Mouse (Mus musculus) heart, embryonic 14.5 days (tissue): ENCODE measurements around the gene Tac2. TPM values are rescaled to one million over a fixed set of nuclear protein-coding genes. Genes with fewer than 3 reads are reported as not detected.

ENCODE experiments used
- ATAC-seq: fragments of 200-750 bp; cut with Nextera tagmentation; 2 replicates; pipeline ENCODE4 v1.8.0; 2017; ENCODE audit warnings: low read depth, moderate TSS enrichment; ENCODE audit not compliant: insufficient number of reproducible peaks, insufficient read depth, low FRiP score
- H3K27ac ChIP-seq, 2 experiments: fragments of 200-500 bp in 1 of 2; fragments of 300-500 bp in 1 of 2; sonication (generic) in 1 of 2; replicated peaks in 1 of 2; 2 replicates each; pipeline ENCODE4 v1.5.1; 2012 to 2014; ENCODE audit warnings: low read depth in 2 of 2, low read length in 2 of 2, control low read depth in 1 of 2, mild to moderate bottlenecking in 1 of 2, mixed read lengths in 1 of 2; ENCODE audit not compliant: control insufficient read depth in 1 of 2, insufficient read depth in 1 of 2
- H3K27me3 ChIP-seq: fragments of 300-500 bp; sonication (generic); 2 replicates; pipeline ENCODE4 v1.6.1; 2014; ENCODE audit warnings: mild to moderate bottlenecking, low read length, control low read depth; ENCODE audit not compliant: control insufficient read depth, insufficient read depth
- H3K36me3 ChIP-seq: fragments of 300-500 bp; sonication (generic); 2 replicates; pipeline ENCODE4 v1.6.1; 2014; ENCODE audit warnings: mild to moderate bottlenecking, control low read depth, low read length, mixed read lengths; ENCODE audit not compliant: control insufficient read depth, insufficient read depth
- H3K4me1 ChIP-seq, 2 experiments: fragments of 200-500 bp in 1 of 2; fragments of 300-500 bp in 1 of 2; sonication (generic) in 1 of 2; 2 replicates each; pipeline ENCODE4 v1.6.1; 2012 to 2014; ENCODE audit warnings: low read length in 2 of 2, control low read depth in 1 of 2, mixed read lengths in 1 of 2; ENCODE audit not compliant: control insufficient read depth in 2 of 2, insufficient read depth in 2 of 2
- H3K4me2 ChIP-seq: fragments of 300-500 bp; sonication (generic); 2 replicates; pipeline ENCODE4 v1.6.1; 2014; ENCODE audit warnings: mild to moderate bottlenecking, low read length
- H3K4me3 ChIP-seq, 2 experiments: fragments of 200-500 bp in 1 of 2; fragments of 300-500 bp in 1 of 2; sonication (generic) in 1 of 2; 2 replicates each; pipeline ENCODE4 v1.5.1; 2012 to 2014; ENCODE audit warnings: low read length in 2 of 2, mild to moderate bottlenecking in 2 of 2, control low read depth in 1 of 2, low read depth in 1 of 2, moderate library complexity in 1 of 2; ENCODE audit not compliant: control insufficient read depth in 1 of 2, insufficient read depth in 1 of 2
- H3K9ac ChIP-seq: fragments of 300-500 bp; sonication (generic); 2 replicates; pipeline ENCODE4 v1.6.1; 2014; ENCODE audit warnings: mild to moderate bottlenecking, low read length
- H3K9me3 ChIP-seq: fragments of 300-500 bp; sonication (generic); 2 replicates; pipeline ENCODE4 v1.6.1; 2016; ENCODE audit warnings: low read length, control low read depth; ENCODE audit not compliant: control insufficient read depth
- WGBS: fragments of 180-500 bp; shearing (Covaris S2); extraction: QIAGEN DNeasy Blood & Tissue Kit; methylation state at CpG from one replicate; pipeline ENCODE4 v1.1.7; 2014; 5-methylcytosine and 5-hydroxymethylcytosine counted together
- polyA plus RNA-seq: library from polyadenylated mRNA; unstranded; fragments of >200 nt; fragmentation: Nextera tagmentation; extraction: Ambion mirVana; gene quantifications from 2 replicates; pipeline ENCODE4 v1.2.1, GENCODE M21; 2014

The Tac2 gene
- polyA plus RNA-seq, 1 experiment from 2014 or later = 1.3 TPM

GRCm38 (mm10) chr10:127725136-127725535, 858 bp downstream of the Tac2 start:
- Histone ChIP-seq H3K27me3 (peaks cover 28% of the 10 kb centered on the region), H3K27ac (no peak overlapping the region), H3K9ac (no peak overlapping the region), H3K36me3 (no peaks in the 10 kb centered on the region), H3K9me3 (no peaks in the 10 kb centered on the region), H3K4me2 (no peak overlapping the region), H3K4me1 (peaks cover 0 to 6% of the 10 kb centered on the region in 2 experiments; a peak in 2 of 4 replicates), H3K4me3 (no peak overlapping the region)
- WGBS = 36% methylated on average over 4 of the region's 4 CpGs
- no peak for ATAC-seq

- H3K27ac ChIP-seq = no peak overlapping the region
- no peaks in the 10 kb centered on the region for H3K9me3 ChIP-seq
- H3K27me3 ChIP-seq = peaks cover 11% of the 10 kb centered on the region; the same call in 1 of the 2 replicates
- 73% methylated on average over 8 of the region's 8 CpGs for WGBS
- H3K9ac ChIP-seq = no peak overlapping the region
- H3K36me3 ChIP-seq = no peaks in the 10 kb centered on the region
- no peak for ATAC-seq
- no peak overlapping the region for H3K4me2 ChIP-seq
- no peaks in the 10 kb centered on the region for H3K4me1 ChIP-seq
- H3K4me3 ChIP-seq = no peak overlapping the region
Measured at GRCm38 (mm10) chr10:127728437-127728836, 4.2 kb downstream of the Tac2 start.

DNA sequence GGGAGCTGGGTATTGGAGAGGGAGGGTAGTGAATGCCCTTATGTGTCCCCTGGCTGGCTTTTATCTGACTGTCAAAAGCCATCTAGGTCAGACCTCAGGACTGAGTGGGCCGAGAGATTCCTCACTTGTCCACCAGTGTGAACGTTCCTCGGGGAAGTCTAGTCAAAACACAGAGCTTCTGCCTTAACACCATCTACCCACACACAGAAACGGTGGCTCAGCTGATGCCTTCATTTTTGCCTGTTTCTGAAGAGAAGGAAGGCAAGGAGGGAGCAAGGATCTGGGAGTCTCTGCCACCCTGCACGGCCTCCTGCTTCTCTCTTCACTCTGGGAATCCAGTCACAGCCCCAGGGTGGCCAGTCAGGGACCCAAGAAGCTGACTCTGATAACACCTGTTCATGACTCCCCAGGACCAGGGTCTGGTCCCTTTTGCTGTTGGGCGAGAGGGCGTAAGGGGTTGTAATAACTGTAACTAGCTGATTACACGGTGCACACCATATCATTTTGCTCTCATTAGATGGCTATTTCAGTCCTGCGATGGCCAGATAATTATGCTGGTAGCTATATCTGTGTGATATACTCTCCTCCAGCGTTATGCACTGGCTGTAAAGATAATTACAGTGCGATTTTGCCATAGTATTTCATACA, 6.1 kb downstream of the Tac2 start:
- H3K4me3 ChIP-seq = no peak overlapping the region
- H3K27me3 ChIP-seq = peaks cover 8% of the 10 kb centered on the region; the same call in 1 of the 2 replicates
- WGBS = 61% methylated on average over 11 of the region's 11 CpGs
- peaks cover 0 to 3% of the 10 kb centered on the region in 2 experiments; a peak in 1 of 4 replicates for H3K4me1 ChIP-seq
- no peak for ATAC-seq
- no peak overlapping the region for H3K27ac ChIP-seq
- no peak overlapping the region for H3K4me2 ChIP-seq
- no peaks in the 10 kb centered on the region for H3K36me3 ChIP-seq
- H3K9me3 ChIP-seq = no peaks in the 10 kb centered on the region
- H3K9ac ChIP-seq = no peak overlapping the region

DNA sequence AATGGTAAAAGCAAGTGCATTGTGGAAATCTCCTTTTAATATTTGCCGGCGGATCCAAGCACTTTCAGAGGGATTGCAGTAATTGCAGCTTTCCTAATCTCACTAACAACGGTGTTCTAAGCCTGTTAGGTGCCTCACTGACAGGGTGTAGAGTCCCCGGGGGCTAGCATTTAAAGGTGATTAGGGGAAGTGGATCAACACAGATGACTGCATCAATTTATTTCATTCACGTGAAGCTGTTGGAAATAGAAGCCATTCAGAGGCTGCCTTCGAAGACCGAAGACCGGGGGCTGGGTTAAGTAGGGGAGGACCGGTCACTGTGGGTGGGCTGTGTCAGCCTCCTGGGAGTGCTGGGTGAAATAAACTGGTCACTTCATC, 6.6 kb downstream of the Tac2 start:
- Histone ChIP-seq H3K4me2 (no peak overlapping the region), H3K4me3 (no peak overlapping the region), H3K36me3 (no peaks in the 10 kb centered on the region), H3K4me1 (peaks cover 0 to 3% of the 10 kb centered on the region in 2 experiments; a peak in 1 of 4 replicates), H3K9me3 (no peaks in the 10 kb centered on the region), H3K27ac (no peak overlapping the region), H3K27me3 (peaks cover 8% of the 10 kb centered on the region; the same call in 1 of the 2 replicates), H3K9ac (no peak overlapping the region)
- no peak for ATAC-seq
- 60% methylated on average over 9 of the region's 9 CpGs for WGBS

GRCm38 (mm10) chr10:127731397-127731796, 7.1 kb downstream of the Tac2 start:
- no peak for ATAC-seq

DNA sequence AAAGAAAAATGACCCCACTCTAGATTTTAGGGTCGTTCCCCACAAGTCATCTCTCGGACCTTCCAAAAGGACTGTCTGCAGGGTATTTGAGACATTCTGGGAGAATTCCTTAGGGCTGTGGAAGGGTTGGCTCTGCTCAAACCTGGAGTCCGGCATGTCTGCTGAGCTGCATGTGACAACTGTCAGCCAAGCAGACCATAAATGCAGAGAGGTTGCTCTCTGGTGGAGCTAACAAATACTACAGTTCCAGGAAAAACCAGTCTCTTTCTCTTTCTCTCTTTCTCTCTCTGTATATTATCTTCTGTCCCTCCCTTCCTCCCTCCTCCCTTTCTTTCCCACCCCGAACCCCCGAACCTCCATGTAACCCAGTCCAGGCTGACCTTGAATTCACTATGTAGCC, 10.2 kb downstream of the Tac2 start:
- WGBS = 28% methylated on average over 5 of the region's 5 CpGs
- peaks cover 2 to 6% of the 10 kb centered on the region in 2 experiments; a peak in 1 of 4 replicates for H3K4me1 ChIP-seq
- H3K36me3 ChIP-seq = no peaks in the 10 kb centered on the region
- H3K9me3 ChIP-seq = no peaks in the 10 kb centered on the region
- ATAC-seq = no peak
- no peak overlapping the region for H3K4me2 ChIP-seq
- H3K9ac ChIP-seq = no peak overlapping the region
- no peak overlapping the region for H3K27ac ChIP-seq
- no peak overlapping the region for H3K4me3 ChIP-seq
- no peaks in the 10 kb centered on the region for H3K27me3 ChIP-seq

More at GRCm38 (mm10) chr10:127731397-127731796, 7.1 kb downstream of the Tac2 start:
- no peaks in the 10 kb centered on the region for H3K9me3 ChIP-seq
- H3K4me2 ChIP-seq = no peak overlapping the region
- no peak overlapping the region for H3K4me3 ChIP-seq
- H3K4me1 ChIP-seq = peaks cover 0 to 3% of the 10 kb centered on the region in 2 experiments; a peak in 1 of 4 replicates
- WGBS = 38% methylated on average over 5 of the region's 5 CpGs
- H3K27me3 ChIP-seq = peaks cover 8% of the 10 kb centered on the region; the same call in 1 of the 2 replicates
- no peaks in the 10 kb centered on the region for H3K36me3 ChIP-seq
- no peak overlapping the region for H3K27ac ChIP-seq
- no peak overlapping the region for H3K9ac ChIP-seq

GRCm38 (mm10) chr10:127736266-127736665, 12.0 kb downstream of the Tac2 start:
- no peak overlapping the region for H3K4me2 ChIP-seq
- H3K4me3 ChIP-seq = no peak overlapping the region
- no peak overlapping the region for H3K9ac ChIP-seq
- H3K4me1 ChIP-seq = peaks cover 6 to 11% of the 10 kb centered on the region in 2 experiments; a peak in 3 of 4 replicates
- no peak for ATAC-seq
- H3K36me3 ChIP-seq = peaks cover 1% of the 10 kb centered on the region; the same call in 1 of the 2 replicates
- no peaks in the 10 kb centered on the region for H3K9me3 ChIP-seq
- no peaks in the 10 kb centered on the region for H3K27me3 ChIP-seq
- H3K27ac ChIP-seq = no peak overlapping the region
- WGBS = 76% methylated on average over 2 of the region's 2 CpGs
